Mouse (Mus musculus) liver, postnatal 0 days (tissue): ENCODE results near the gene Relch. TPM values are rescaled to one million over a fixed set of nuclear protein-coding genes. Genes with fewer than 3 reads are reported as not detected.

Experiments used
- ATAC-seq: fragments of 200-750 bp; cut with Nextera tagmentation; 2 replicates; pipeline ENCODE4 v1.8.0; 2017; ENCODE audit warnings: mild to moderate bottlenecking, moderate library complexity
- DNase-seq: peaks from one replicate; pipeline ENCODE4 v3.0.0-alpha.2; 2016
- H3K27ac ChIP-seq: fragments of 300-500 bp; sonication (generic); 2 replicates; pipeline ENCODE4 v1.5.1; 2014; ENCODE audit warnings: antibody characterized with exemption, moderate library complexity, mild to moderate bottlenecking, low read depth
- H3K27me3 ChIP-seq: fragments of 300-500 bp; sonication (generic); 2 replicates; pipeline ENCODE4 v1.6.1; 2014; ENCODE audit warnings: low read length, control low read depth, mixed read lengths; ENCODE audit not compliant: insufficient read depth
- H3K36me3 ChIP-seq: fragments of 300-500 bp; sonication (generic); replicated peaks from 2 replicates; pipeline ENCODE4 v1.6.1; 2014; ENCODE audit warnings: mild to moderate bottlenecking, control low read depth, low read length, moderate library complexity, mixed read lengths; ENCODE audit not compliant: insufficient read depth
- H3K4me1 ChIP-seq: fragments of 300-500 bp; sonication (generic); 2 replicates; pipeline ENCODE4 v1.6.1; 2014; ENCODE audit warnings: antibody characterized with exemption, mild to moderate bottlenecking, control low read depth; ENCODE audit not compliant: insufficient read depth
- H3K4me2 ChIP-seq: fragments of 300-500 bp; sonication (generic); 2 replicates; pipeline ENCODE4 v1.6.1; 2014; ENCODE audit warnings: low read depth, mild to moderate bottlenecking, low read length, moderate library complexity, mixed read lengths
- H3K4me3 ChIP-seq: fragments of 300-500 bp; sonication (generic); 2 replicates; pipeline ENCODE4 v1.5.1; 2014; ENCODE audit warnings: low read depth, low read length
- H3K9ac ChIP-seq: fragments of 300-500 bp; sonication (generic); replicated peaks from 2 replicates; pipeline ENCODE4 v1.6.1; 2014; ENCODE audit warnings: mild to moderate bottlenecking, moderate library complexity
- H3K9me3 ChIP-seq: fragments of 300-500 bp; sonication (generic); 2 replicates; pipeline ENCODE4 v1.6.1; 2016; ENCODE audit warnings: mild to moderate bottlenecking, control low read depth, low read length, mixed read lengths
- CTCF ChIP-seq: sonication (generic); IDR thresholded peaks from 2 replicates; pipeline ENCODE4 v1.5.1; 2016; ENCODE audit warnings: antibody characterized with exemption, low read depth
- EP300 ChIP-seq: IDR thresholded peaks from 2 replicates; pipeline ENCODE4 v1.6.1; 2016; ENCODE audit warnings: antibody characterized with exemption, low read depth, mild to moderate bottlenecking
- WGBS: fragments of 180-500 bp; shearing (Covaris S2); extraction: QIAGEN DNeasy Blood & Tissue Kit; methylation state at CpG from one replicate; pipeline ENCODE4 v1.1.7; 2014; ENCODE audit not compliant: insufficient replicate concordance; 5-methylcytosine and 5-hydroxymethylcytosine counted together
- polyA plus RNA-seq: library from polyadenylated mRNA; unstranded; fragments of >200 nt; fragmentation: Nextera tagmentation; extraction: Ambion mirVana; gene quantifications from 2 replicates; pipeline ENCODE4 v1.2.1, GENCODE M21; 2015

Gene Relch
- polyA plus RNA-seq, 1 experiment from 2014 or later, result 11.5 TPM

DNA sequence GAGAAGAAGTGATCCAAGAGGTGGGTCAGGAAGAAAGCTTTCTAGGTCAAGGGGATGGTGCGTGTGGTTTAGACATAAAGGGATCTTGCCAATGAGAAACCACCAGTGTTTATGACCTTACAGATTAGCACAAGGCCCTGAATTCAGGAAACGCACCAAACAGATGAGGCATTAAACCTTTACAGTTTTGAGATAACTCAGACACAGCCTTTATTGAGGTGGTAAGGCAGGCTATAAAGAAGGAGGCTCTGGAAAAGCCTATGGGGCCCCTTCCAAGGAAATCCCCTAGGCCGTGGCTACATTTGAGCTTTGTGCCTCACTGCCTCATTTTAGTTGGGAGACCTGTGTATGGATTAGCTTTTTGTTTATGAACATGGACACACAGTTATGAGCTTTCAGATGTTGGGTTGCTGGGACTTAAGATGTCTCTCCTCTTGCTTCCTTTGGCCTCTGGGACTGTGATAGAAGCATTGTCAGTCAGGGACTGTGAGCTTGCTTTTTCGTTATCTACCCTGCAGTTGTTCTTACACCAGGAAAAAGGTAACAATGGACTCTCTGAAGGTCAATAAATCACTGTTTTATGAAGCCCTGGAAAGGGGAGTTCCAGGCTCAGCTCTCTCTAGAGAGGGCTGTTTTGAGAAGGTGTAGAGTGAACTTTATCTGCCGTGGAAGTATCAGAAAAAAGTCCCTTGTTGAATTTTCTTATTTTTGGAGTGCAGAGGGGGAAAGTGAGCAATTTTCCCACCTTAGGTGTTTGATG lies 120.8 kb downstream of the Relch start:
- ATAC-seq, result no peak

DNA sequence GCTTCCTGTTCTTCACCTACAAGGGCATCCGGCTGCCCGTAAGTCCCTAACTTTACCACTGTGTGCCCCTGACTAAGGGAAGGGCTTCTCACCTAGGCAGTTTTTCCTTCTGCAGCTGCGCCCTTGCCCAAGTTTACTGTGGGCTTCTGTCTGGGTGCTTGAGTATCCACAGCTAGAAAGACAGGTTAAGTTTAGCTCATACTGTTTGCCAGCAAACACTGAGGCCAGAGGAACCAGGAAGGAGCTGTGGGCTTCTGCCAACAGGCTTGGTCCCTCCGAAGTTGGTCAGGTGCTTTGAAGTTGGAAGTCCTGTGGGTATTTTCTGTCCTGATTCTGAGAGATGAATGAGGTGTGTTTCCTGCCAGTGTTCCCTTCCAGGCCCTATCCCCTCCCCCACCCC lies 121.5 kb downstream of the Relch start:
- Histone ChIP-seq H3K4me2 (no peak overlapping the region), H3K36me3 (no peaks in the 10 kb centered on the region), H3K27me3 (peaks cover 11% of the 10 kb centered on the region), H3K27ac (no peak overlapping the region), H3K4me3 (no peak overlapping the region), H3K9ac (no peak overlapping the region), H3K4me1 (peaks cover 3% of the 10 kb centered on the region), H3K9me3 (no peaks in the 10 kb centered on the region)
- DNase-seq, result no peak
- no peak for ATAC-seq
- no peak for TF ChIP-seq CTCF
- no peak for TF ChIP-seq EP300
- 54% methylated on average over 4 of the region's 4 CpGs for WGBS

More for the DNA sequence above, 120.8 kb downstream of the Relch start:
- Histone ChIP-seq H3K27me3 (peaks cover 14% of the 10 kb centered on the region), H3K4me3 (no peak overlapping the region), H3K9ac (no peak overlapping the region), H3K4me1 (peaks cover 6% of the 10 kb centered on the region), H3K9me3 (no peaks in the 10 kb centered on the region), H3K4me2 (no peak overlapping the region), H3K36me3 (no peaks in the 10 kb centered on the region), H3K27ac (no peak overlapping the region)
- DNase-seq, result no peak
- WGBS, result 60% methylated on average over 5 of the region's 5 CpGs
- TF ChIP-seq CTCF, result no peak
- TF ChIP-seq EP300, result no peak

DNA sequence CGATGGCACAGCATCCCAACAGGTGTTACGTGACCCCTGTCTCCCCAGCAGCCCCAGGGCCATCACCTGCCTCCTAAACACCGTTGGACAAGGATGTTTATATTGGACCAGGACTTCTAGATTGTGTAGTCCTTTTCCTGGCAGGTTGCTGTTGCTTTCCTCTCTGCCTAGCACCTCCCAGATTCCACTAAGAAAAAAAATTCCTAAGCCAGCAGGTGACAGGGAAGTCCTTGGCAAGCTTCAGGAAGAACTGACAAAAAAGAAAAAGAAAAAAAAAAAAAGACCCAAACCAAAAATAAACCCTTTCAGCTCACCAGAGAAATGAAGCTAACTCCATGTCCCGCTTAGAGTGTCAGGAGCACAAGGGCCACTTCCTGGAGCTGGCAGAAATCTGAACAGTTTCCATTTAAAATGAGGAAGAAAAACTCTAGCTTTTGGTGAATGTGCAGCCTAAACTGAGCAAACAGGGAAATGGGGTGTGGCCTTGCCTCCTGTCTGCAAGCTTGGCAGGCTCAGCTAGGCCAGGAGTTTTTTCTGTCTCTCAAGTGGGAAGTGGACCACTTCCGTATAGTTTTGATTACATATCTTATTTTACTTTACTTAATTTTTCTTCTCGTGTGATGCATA lies 123.2 kb downstream of the Relch start:
- no peak for DNase-seq
- no peak for ATAC-seq
- H3K4me3 ChIP-seq, result no peak overlapping the region
- H3K4me1 ChIP-seq, result no peaks in the 10 kb centered on the region
- no peaks in the 10 kb centered on the region for H3K9me3 ChIP-seq
- no peak overlapping the region for H3K9ac ChIP-seq
- H3K36me3 ChIP-seq, result no peaks in the 10 kb centered on the region
- 39% methylated on average over 6 of the region's 6 CpGs for WGBS
- H3K27me3 ChIP-seq, result no peaks in the 10 kb centered on the region
- TF ChIP-seq EP300, result no peak
- TF ChIP-seq CTCF, result no peak
- no peak overlapping the region for H3K27ac ChIP-seq
- H3K4me2 ChIP-seq, result no peak overlapping the region

DNA sequence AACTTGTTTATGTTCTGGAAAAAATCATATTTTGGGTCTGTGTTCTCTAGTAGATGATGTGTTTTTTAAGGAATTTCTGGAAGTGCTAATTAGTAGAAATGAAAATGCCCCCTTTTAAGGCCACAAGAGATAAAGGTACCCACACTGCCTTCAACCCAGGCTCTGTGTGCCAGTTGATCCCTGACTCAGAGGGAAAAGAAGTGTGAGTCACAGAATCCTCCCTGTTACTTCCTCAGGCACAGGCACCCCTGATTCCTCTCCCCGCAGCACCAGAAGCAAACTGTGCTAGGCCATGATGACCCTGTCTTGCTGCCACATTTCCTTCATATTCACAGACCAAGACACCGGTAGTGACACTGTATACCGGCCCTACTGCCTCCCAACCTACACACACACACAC lies 126.4 kb downstream of the Relch start:
- Histone ChIP-seq H3K9me3 (no peaks in the 10 kb centered on the region), H3K4me3 (no peak overlapping the region), H3K27me3 (no peaks in the 10 kb centered on the region), H3K36me3 (no peaks in the 10 kb centered on the region), H3K27ac (no peak overlapping the region), H3K4me1 (no peaks in the 10 kb centered on the region), H3K9ac (no peak overlapping the region), H3K4me2 (no peak overlapping the region)
- no peak for TF ChIP-seq EP300
- TF ChIP-seq CTCF, result no peak
- ATAC-seq (peak; percentile 13; the same call in 1 of the 2 replicates), DNase-seq (no peak)
- 62% methylated on average over 3 of the region's 3 CpGs for WGBS

DNA sequence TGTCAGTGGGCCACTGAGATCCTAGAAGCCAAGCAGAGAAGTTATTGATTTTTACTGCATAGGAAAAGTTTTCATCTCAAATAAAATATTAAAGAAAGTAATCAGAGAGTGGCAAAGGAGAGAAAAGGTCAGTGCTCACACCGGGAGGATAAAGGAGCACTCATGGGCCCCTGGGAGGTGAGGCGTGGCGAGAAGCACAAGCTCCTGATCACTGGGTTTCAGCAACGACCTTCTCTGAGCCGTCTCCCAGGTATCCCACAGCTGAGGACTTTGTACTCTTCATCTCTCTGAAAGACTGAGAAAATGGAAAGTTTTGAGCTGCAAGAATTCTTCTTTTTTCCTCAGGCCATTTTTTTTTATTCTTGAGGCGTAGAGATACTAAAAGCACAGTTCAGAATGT lies 131.0 kb downstream of the Relch start:
- no peak overlapping the region for H3K27ac ChIP-seq
- H3K4me1 ChIP-seq, result no peaks in the 10 kb centered on the region
- ATAC-seq (no peak), DNase-seq (no peak)
- H3K36me3 ChIP-seq, result no peaks in the 10 kb centered on the region
- no peak overlapping the region for H3K9ac ChIP-seq
- WGBS, result 82% methylated on average over 6 of the region's 6 CpGs
- no peak overlapping the region for H3K4me2 ChIP-seq
- no peaks in the 10 kb centered on the region for H3K27me3 ChIP-seq
- H3K9me3 ChIP-seq, result no peaks in the 10 kb centered on the region
- no peak overlapping the region for H3K4me3 ChIP-seq
- TF ChIP-seq EP300 (no peak), CTCF (no peak)

DNA sequence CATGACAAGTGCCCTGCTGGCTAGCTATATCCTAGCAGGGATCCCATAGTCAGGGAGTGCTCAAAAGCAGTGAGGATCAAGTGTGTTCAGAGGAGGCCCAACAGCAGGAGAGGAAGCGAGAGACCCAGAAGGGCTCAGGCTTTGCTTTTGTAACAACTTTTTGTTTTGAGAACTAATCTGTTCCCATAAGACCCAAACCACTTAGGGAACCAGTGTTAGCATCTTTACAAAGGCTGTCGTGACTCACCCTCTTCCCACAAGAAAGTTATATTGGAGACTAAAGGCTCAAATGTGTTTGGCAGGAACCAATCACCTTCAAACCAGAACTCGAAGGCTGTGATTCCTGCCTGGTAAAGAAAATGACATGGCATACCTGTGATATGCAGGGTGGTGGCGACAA lies 132.0 kb downstream of the Relch start:
- Histone ChIP-seq H3K4me3 (no peak overlapping the region), H3K4me1 (no peaks in the 10 kb centered on the region; the same call in 1 of the 2 replicates), H3K4me2 (no peak overlapping the region), H3K9me3 (no peaks in the 10 kb centered on the region), H3K27me3 (no peaks in the 10 kb centered on the region), H3K27ac (no peak overlapping the region), H3K9ac (no peak overlapping the region), H3K36me3 (no peaks in the 10 kb centered on the region)
- DNase-seq (no peak), ATAC-seq (no peak)
- 72% methylated on average over 4 of the region's 4 CpGs for WGBS
- no peak for TF ChIP-seq CTCF
- no peak for TF ChIP-seq EP300
